Mouse (Mus musculus) splenic B cell, adult 2 months (primary cell): Measurements from ENCODE around the gene Bcl2l11.

ENCODE experiments used
- DNase-seq: peaks from one replicate; pipeline ENCODE4 v3.0.0-alpha.2; 2011; ENCODE audit warnings: low read depth, low spot score
- H3K27me3 ChIP-seq: 2 replicates; pipeline ENCODE4 v1.6.1; 2012; ENCODE audit warnings: mild to moderate bottlenecking, low read length, moderate library complexity, mixed read lengths; ENCODE audit not compliant: control insufficient read depth, poor library complexity, insufficient read depth, severe bottlenecking
- H3K36me3 ChIP-seq: 2 replicates; pipeline ENCODE4 v1.6.1; 2012; ENCODE audit warnings: mild to moderate bottlenecking, low read length, moderate library complexity, mixed read lengths; ENCODE audit not compliant: control insufficient read depth, poor library complexity, insufficient read depth, severe bottlenecking

Bcl2l11 gene

GRCm38 (mm10) chr2:128140183-128140582, 14.3 kb downstream of the Bcl2l11 start:
- H3K36me3 ChIP-seq: no peaks in the 10 kb centered on the region
- DNase-seq: no peak
- no peaks in the 10 kb centered on the region for H3K27me3 ChIP-seq

GRCm38 (mm10) chr2:128143992-128144391, 18.2 kb downstream of the Bcl2l11 start:
- Histone ChIP-seq H3K36me3 (peaks cover 5% of the 10 kb centered on the region; the same call in 1 of the 2 replicates), H3K27me3 (no peaks in the 10 kb centered on the region)
- no peak for DNase-seq

DNA sequence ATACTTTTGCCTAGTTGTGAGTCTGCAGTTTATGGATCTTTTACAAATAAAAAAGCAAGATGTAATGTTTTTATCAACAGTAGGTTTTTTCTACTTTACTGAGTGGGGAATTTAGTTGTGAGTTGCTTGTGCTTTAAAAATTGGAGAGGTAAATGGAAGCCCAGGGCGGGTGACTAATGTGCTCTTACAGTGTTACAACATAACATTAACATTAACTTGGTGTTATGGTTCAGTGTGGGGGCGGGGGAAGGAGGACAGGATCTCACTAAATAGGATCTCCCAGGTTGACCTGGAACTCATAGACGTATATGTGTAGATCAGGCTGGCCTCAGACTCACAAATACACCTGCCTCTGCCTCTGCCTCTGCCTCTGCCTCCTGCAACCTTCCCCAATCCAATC, 19.6 kb downstream of the Bcl2l11 start:
- H3K27me3 ChIP-seq: no peaks in the 10 kb centered on the region
- peaks cover 5% of the 10 kb centered on the region; the same call in 1 of the 2 replicates for H3K36me3 ChIP-seq
- no peak for DNase-seq

- H3K36me3 ChIP-seq: peaks cover 5% of the 10 kb centered on the region; the same call in 1 of the 2 replicates
- H3K27me3 ChIP-seq: no peaks in the 10 kb centered on the region
- no peak for DNase-seq
Measured at GRCm38 (mm10) chr2:128149596-128149995, 23.8 kb downstream of the Bcl2l11 start.

GRCm38 (mm10) chr2:128152211-128152610, 26.4 kb downstream of the Bcl2l11 start:
- Histone ChIP-seq H3K27me3 (no peaks in the 10 kb centered on the region), H3K36me3 (peaks cover 3% of the 10 kb centered on the region; the same call in 1 of the 2 replicates)
- DNase-seq: peak; percentile 10

DNA sequence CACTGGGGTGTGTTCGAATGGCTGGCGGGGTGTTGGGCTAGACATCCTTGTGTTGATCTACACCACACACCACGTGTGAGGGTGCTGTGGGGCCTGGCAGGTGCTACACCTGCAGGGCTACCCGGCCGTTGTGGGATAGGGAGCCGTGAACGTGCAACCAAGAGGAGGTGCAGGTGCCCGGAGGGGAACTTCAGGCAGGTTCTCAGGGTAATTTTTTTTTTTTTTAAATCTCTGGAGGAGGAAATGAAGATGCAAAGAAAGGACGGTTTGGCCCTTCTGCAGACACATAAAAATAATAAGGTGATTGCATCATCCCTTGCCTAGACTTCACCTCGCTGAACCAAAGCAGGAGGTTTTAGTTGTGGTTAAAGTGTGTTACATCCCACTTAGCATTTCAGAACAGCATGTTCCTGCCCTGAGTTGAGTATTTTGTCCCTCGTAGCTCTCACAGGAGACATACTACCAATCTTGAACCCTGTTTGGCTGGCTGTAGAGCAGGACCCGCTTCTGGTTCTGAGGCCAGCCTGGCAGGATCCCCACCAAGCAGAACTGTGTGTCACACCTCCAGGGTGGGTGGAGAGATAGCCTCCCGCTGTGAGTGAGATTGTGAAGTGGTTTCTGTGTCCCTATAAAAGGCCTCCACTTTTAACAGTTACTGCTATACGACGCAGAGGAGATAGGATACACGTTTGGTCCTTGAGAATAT, 27.2 kb downstream of the Bcl2l11 start:
- no peaks in the 10 kb centered on the region for H3K27me3 ChIP-seq
- peak; percentile 79 for DNase-seq
- H3K36me3 ChIP-seq: 0 out of 2 replicates have a peak, but pooled peaks cover under 1% of the 10 kb centered on the region

DNA sequence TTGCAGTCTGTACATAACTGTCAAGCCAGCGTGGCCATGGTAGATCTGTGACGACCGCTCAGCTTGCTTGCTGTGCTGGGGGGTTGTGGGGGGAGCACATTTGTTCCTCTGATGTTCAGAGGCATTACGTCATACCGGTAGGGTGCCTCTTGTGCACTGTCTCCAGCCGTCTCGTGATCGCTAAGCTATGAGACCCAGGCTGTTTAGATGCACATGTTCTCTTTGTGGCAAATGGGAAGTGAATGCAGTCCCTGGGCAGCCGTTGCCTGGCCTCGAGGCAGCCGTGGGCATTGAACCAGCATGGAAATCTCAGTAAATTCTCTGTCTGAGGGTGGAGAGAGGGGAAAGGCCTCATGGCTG, 27.7 kb downstream of the Bcl2l11 start:
- DNase-seq: peak; percentile 78
- peaks cover 3% of the 10 kb centered on the region; the same call in 1 of the 2 replicates for H3K36me3 ChIP-seq
- H3K27me3 ChIP-seq: no peaks in the 10 kb centered on the region

DNA sequence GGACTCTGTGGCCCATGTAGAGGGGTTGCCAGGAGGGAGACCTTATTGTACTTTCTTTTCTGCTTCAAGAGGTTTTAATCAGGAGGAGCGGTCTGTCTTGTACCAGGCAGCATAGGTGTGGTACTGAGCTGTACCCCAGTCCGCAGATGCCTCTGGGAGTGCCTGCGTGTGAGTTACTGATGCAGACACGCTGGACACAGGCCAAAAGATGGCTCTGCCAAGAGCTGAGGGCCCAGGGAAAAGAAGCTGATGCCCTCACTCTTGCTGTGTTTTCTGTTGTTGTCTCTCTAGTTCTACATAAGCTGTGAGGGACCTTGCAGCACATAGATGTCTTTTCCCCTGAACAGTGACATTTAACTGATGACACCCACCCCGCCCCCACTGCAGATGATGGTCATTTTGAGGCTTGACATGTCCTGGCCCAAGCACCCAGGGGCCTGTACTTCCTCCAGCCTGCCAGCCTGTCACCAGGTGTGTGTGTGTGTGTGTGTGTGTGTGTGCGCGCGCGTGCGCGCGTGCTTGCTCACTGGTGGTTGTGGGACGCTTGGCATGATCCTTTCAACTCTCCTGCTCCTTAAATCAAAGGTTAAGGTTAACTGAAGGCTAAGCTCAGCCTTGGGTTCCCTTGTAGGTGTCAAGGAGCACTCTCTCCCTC, 29.7 kb downstream of the Bcl2l11 start:
- no peak for DNase-seq
- Histone ChIP-seq H3K27me3 (no peaks in the 10 kb centered on the region), H3K36me3 (peaks cover 5% of the 10 kb centered on the region; the same call in 1 of the 2 replicates)

GRCm38 (mm10) chr2:128156067-128156462, 30.2 kb downstream of the Bcl2l11 start:
- no peak for DNase-seq
- Histone ChIP-seq H3K36me3 (peaks cover 5% of the 10 kb centered on the region; the same call in 1 of the 2 replicates), H3K27me3 (no peaks in the 10 kb centered on the region)

DNA sequence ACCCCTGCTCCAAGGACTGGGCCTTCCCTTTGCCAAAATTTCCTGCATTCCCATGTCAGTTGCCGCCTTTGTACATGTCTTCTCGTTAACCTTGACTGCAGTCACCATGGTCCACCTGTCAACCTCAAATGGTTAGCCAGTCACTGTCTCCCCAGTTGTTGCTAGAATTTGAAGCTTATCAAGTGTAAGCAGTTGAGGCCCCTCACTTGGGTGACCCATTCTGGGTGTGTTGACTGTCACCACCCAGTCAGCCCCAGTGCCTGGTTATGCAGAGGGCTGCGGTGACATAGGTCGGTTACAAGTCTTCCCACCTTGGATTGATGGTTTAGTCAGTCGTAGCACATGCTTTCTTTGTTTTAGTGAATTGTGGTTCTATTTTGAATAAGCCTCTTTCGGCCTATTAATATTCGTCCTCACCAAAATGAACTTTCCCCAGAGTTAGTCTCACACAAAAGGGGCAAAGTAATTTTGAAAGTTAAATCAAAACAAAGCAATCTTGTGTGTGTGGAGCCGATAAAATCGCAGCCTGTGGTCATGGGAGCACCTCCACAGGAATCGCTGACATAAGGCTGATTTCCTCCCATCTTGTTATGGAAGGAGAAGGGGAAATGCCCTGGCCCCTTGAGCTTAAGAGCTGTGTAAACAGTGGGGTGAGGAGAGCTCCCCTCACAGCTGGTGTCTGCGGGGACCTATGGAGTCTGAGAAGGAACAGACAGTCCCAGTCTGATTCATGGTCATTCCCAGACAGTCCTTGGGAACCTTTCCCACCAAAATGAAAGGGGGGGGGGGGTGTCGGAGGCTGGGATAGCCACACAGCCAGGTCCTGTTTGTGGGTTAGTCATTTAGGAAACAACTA, 30.9 kb downstream of the Bcl2l11 start:
- DNase-seq: no peak
- Histone ChIP-seq H3K27me3 (no peaks in the 10 kb centered on the region), H3K36me3 (peaks cover 5% of the 10 kb centered on the region; the same call in 1 of the 2 replicates)

DNA sequence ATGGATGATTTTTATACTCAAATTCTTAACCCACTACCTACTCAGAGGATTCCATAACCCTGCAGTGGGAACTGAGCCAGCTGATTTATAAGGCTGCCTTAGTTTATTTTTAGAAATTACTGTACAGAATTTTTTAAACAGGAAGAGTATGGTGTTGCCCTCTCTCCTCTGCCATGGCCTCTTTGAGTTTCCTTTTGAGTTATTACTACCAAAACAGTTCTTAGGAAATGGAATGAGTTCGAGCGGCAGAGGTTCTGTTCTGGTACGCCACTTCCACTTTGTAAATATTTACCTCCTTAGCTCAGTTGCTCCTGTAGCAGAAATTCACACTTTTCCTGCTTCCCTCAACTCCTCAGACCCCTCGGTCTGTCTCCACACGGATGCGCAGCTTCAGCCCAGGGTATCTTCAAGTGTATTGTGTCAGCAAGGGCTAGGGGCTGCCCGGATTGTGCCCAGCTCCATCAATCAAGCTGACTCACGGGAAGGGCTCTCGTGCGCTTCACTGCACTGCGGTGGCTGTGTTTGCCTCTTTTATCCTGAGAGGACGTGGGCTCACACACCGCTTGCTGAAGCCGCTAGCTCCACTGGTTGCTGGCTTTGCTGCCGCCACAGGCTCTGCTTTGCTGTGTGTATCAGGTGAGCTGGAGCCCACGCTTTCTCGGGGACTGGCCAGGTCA, 33.0 kb downstream of the Bcl2l11 start:
- no peaks in the 10 kb centered on the region for H3K27me3 ChIP-seq
- DNase-seq: peak; percentile 22
- H3K36me3 ChIP-seq: peaks cover 5% of the 10 kb centered on the region; the same call in 1 of the 2 replicates

DNA sequence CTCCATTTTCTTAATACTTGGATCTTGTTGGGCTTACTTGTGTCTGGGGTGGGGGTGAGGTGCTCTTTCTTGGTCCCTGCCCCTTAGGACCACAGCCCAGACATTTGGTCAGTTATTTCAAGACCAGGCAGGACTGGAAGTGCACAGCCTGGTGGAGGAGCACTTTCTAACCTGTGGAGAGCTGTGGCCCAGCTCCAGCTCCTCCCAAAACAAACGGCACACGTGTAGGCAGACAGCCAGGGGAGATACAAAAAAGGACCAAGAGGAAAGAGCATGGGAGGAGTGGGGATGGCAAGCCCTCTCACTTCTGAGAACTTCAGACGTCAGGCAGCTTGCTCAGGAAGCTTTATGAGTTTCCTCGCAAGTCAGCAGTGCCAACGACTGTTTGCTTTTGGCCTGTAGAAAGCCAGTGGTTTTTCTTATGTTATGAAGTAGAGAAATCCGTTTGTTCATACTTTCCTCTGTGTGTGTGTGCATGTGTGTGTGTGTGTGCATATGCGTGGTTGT, 33.8 kb downstream of the Bcl2l11 start:
- no peaks in the 10 kb centered on the region for H3K27me3 ChIP-seq
- no peak for DNase-seq
- H3K36me3 ChIP-seq: peaks cover 5% of the 10 kb centered on the region; the same call in 1 of the 2 replicates

- Histone ChIP-seq H3K36me3 (peaks cover 3% of the 10 kb centered on the region; the same call in 1 of the 2 replicates), H3K27me3 (no peaks in the 10 kb centered on the region)
- no peak for DNase-seq
Measured at GRCm38 (mm10) chr2:128163177-128163576, 37.3 kb downstream of the Bcl2l11 start.
